ENCODE assay signal across 13 mouse cellular contexts in genomic region chr6:72761645-72762044, GRCm38 (mm10). TPM values are rescaled to one million over a fixed set of nuclear protein-coding genes. Genes with fewer than 3 reads are reported as not detected.
DNase-seq lines count a peak whose midpoint lies in the region; ATAC-seq and TF ChIP-seq lines count a peak whose summit lies in the region.
"Had no signal": no experiment of that assay in that cellular context is flagged by ENCODE, and none has a peak within 500 bp of the region (broad histone marks: within the 10 kb centered on the region; RNA-seq: fewer than 3 reads in every experiment).

No protein-coding gene starts in this region.

- no peak overlapping the region for H3K4me3 ChIP-seq in gastrocnemius, adult 2 months
- no peak overlapping the region for H3K4me3 ChIP-seq in lung, embryonic 16.5 days (ENCODE audit: low read length)
- no peak overlapping the region for H3K4me3 ChIP-seq in embryonic facial prominence, embryonic 13.5 days
- H3K4me3 ChIP-seq: midbrain, embryonic 13.5 days had no signal

- no peaks in the 10 kb centered on the region; the same call in 1 of the 2 replicates for H3K9me3 ChIP-seq in lung, embryonic 16.5 days (ENCODE audit: control insufficient read depth, low read length)
- H3K9me3 ChIP-seq in embryonic facial prominence, embryonic 13.5 days: no peaks in the 10 kb centered on the region
- H3K9me3 ChIP-seq: midbrain, embryonic 13.5 days had no signal

- peak; percentile 70 for ATAC-seq in lung, embryonic 16.5 days (ENCODE audit: low read depth)
- ATAC-seq in embryonic facial prominence, embryonic 13.5 days (ENCODE audit: insufficient number of reproducible peaks, insufficient read depth, low FRiP score, low TSS enrichment, low read depth): peak; percentile 16; the same call in 1 of the 2 replicates
- ATAC-seq: forebrain, postnatal 0 days; midbrain, embryonic 13.5 days had no signal

- H3K27me3 ChIP-seq in lung, embryonic 16.5 days (ENCODE audit: control insufficient read depth, insufficient read depth, low read depth, low read length): no peaks in the 10 kb centered on the region
- no peaks in the 10 kb centered on the region for H3K27me3 ChIP-seq in embryonic facial prominence, embryonic 13.5 days
- H3K27me3 ChIP-seq: midbrain, embryonic 13.5 days had no signal

- H3K4me2 ChIP-seq in lung, embryonic 16.5 days (ENCODE audit: low read depth, low read length): no peak overlapping the region
- H3K4me2 ChIP-seq in embryonic facial prominence, embryonic 13.5 days: peak overlapping the region; percentile 37
- H3K4me2 ChIP-seq: heart, embryonic 11.5 days; hindbrain, embryonic 14.5 days; midbrain, embryonic 13.5 days had no signal

- peaks cover 30% of the 10 kb centered on the region for H3K4me1 ChIP-seq in lung, embryonic 16.5 days (replicated peaks; ENCODE audit: control insufficient read depth, insufficient read depth, low read length)
- peaks cover 66% of the 10 kb centered on the region for H3K4me1 ChIP-seq in embryonic facial prominence, embryonic 13.5 days

- intact Hi-C loops in gastrocnemius, adult 2 months (cut with DNase I): no loop called here
- intact Hi-C loops in left cerebral cortex, postnatal 36 days (cut with DNase I): no loop called here

- peak; percentile 57 for DNase-seq in gastrocnemius, adult 2 months
- DNase-seq in gastrocnemius, postnatal 10 days: no peak
- DNase-seq in lung, postnatal 36 days: no peak
- DNase-seq in mesoderm, embryonic 11.5 days (ENCODE audit: low read depth, low spot score): peak; percentile 63
- DNase-seq in left cerebral cortex, postnatal 36 days (ENCODE audit: low spot score in 2 of 2): no peak
- DNase-seq in right cerebral cortex, adult 2 months (ENCODE audit: low spot score in 2 of 2): no peak
- DNase-seq: forebrain, postnatal 0 days; thymus, postnatal 4 days had no signal

- H3K36me3 ChIP-seq in lung, embryonic 16.5 days (ENCODE audit: control insufficient read depth, insufficient read depth, low read length): no peaks in the 10 kb centered on the region
- peaks cover 15% of the 10 kb centered on the region for H3K36me3 ChIP-seq in embryonic facial prominence, embryonic 13.5 days
- H3K36me3 ChIP-seq: midbrain, embryonic 13.5 days had no signal

- no peak overlapping the region for H3K27ac ChIP-seq in gastrocnemius, adult 2 months
- no peak overlapping the region for H3K27ac ChIP-seq in lung, embryonic 16.5 days (ENCODE audit: low read length)
- H3K27ac ChIP-seq in embryonic facial prominence, embryonic 13.5 days: peak overlapping the region; percentile 64; the same call in 1 of the 2 replicates
- H3K27ac ChIP-seq: hindbrain, embryonic 14.5 days; midbrain, embryonic 13.5 days had no signal

- H3K9ac ChIP-seq in lung, embryonic 16.5 days (ENCODE audit: low read length): no peak overlapping the region
- H3K9ac ChIP-seq in embryonic facial prominence, embryonic 13.5 days: no peak overlapping the region
- H3K9ac ChIP-seq: forebrain, postnatal 0 days; hindbrain, embryonic 14.5 days; midbrain, embryonic 13.5 days had no signal

- 9% methylated on average over 7 of the region's 7 CpGs for WGBS in lung, embryonic 16.5 days
- WGBS in embryonic facial prominence, embryonic 13.5 days: 6% methylated on average over 7 of the region's 7 CpGs

- TF ChIP-seq CTCF in gastrocnemius, adult 2 months (IDR thresholded peaks at IDR 0.05): no peak

RNA-seq across cellular contexts. Expression of gene Tcf7l1, which starts 27.4 kb away (rescaled TPM):
- total RNA-seq in gastrocnemius, adult 2 months (2021): 1 to 10 TPM; 4.9 to 7.5 TPM
- total RNA-seq in gastrocnemius, postnatal 10 days (2021): 10 to 100 TPM; 13.7 to 16.4 TPM
- polyA plus RNA-seq in lung, embryonic 16.5 days (2015; fragmentation: Nextera tagmentation; extraction: Ambion mirVana): 29.2 and 31.9 TPM in 2 replicates
- 59.2 and 63.7 TPM in 2 replicates for polyA plus RNA-seq in embryonic facial prominence, embryonic 13.5 days (2015; fragmentation: Nextera tagmentation; extraction: Ambion mirVana)
- 1 to 10 TPM; 3.5 to 3.7 TPM for total RNA-seq in left cerebral cortex, postnatal 36 days (2021)

Comparison
In these comparisons a context has a peak if more than half of its experiments do, and no peak if none do; other contexts are left out.
1. DNase-seq: peak in gastrocnemius, adult 2 months (single experiment) and mesoderm, embryonic 11.5 days (single experiment); none in gastrocnemius, postnatal 10 days (single experiment), lung, postnatal 36 days (single experiment), left cerebral cortex, postnatal 36 days (0 of 2) and right cerebral cortex, adult 2 months (0 of 2).